Mouse (Mus musculus): ENCODE measurements around the gene Sdc1.

DNA sequence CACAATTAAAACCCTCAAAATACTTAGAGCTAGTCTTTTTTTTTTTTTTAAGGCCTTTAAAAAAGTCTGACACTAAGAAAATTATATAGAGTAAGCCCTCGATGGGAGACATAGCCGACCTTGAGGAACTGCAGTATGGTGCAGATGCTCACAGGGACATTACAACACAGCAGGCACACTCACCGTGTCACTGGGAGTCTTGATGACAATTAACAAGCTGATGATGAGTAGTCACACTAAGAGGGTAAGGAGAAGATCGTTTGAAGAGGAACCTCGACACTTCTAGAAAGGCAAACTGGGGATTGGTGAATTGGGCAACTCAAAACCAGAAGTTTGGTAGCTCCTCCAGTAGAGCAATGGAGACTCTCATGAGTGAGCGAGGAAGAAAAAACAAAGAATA is 60.6 kb downstream of the Sdc1 start:
- TF ChIP-seq CTCF (IDR thresholded peaks at IDR 0.05; ENCODE audit: low read depth), result no peak
- no peak for TF ChIP-seq EP300 (IDR thresholded peaks at IDR 0.05; ENCODE audit: low read depth)
